Mouse (Mus musculus): ENCODE results near the gene Tpcn2. TPM values are rescaled to one million over a fixed set of nuclear protein-coding genes. Genes with fewer than 3 reads are reported as not detected.

Gene Tpcn2
- polyA plus RNA-seq, 1 experiment from 2014 or later = 9.1 TPM

GRCm38 (mm10) chr7:145208006-145208405, 75.8 kb downstream of the Tpcn2 start, which contains the start of gene 1810010D01Rik:
Gene 1810010D01Rik (minus strand): TSS chr7:145208119.
- no peak within 1 kb of the TSS for H3K4me2 ChIP-seq
- no peaks in the 10 kb centered on the region for H3K36me3 ChIP-seq
- WGBS = 74% methylated on average over 4 of the region's 4 CpGs
- no peak for ATAC-seq (ENCODE audit: insufficient read depth, low FRiP score, low read depth)
- H3K4me1 ChIP-seq = peaks cover 26% of the 10 kb centered on the region
- H3K27me3 ChIP-seq (replicated peaks) = no peaks in the 10 kb centered on the region
- no peaks in the 10 kb centered on the region for H3K9me3 ChIP-seq
- peak within 1 kb of the TSS; percentile 91 for H3K27ac ChIP-seq
- no peak within 1 kb of the TSS for H3K4me3 ChIP-seq (replicated peaks)
- no peak within 1 kb of the TSS for H3K9ac ChIP-seq

GRCm38 (mm10) chr7:145206801-145207200, 77.0 kb downstream of the Tpcn2 start:
- 71% methylated on average over 6 of the region's 6 CpGs for WGBS
- peaks cover 21% of the 10 kb centered on the region for H3K4me1 ChIP-seq
- H3K4me2 ChIP-seq = peak overlapping the region; percentile 54; the same call in 1 of the 2 replicates
- no peak overlapping the region for H3K9ac ChIP-seq
- H3K4me3 ChIP-seq (replicated peaks) = no peak overlapping the region
- H3K36me3 ChIP-seq = no peaks in the 10 kb centered on the region
- H3K27ac ChIP-seq = peak overlapping the region; percentile 91
- ATAC-seq (ENCODE audit: insufficient read depth, low FRiP score, low read depth) = no peak
- H3K9me3 ChIP-seq = no peaks in the 10 kb centered on the region
- no peaks in the 10 kb centered on the region for H3K27me3 ChIP-seq (replicated peaks)

- Histone ChIP-seq H3K27me3 (replicated peaks) (no peaks in the 10 kb centered on the region), H3K4me2 (peak overlapping the region; percentile 54), H3K27ac (peak overlapping the region; percentile 91), H3K9ac (no peak overlapping the region), H3K4me1 (peaks cover 16% of the 10 kb centered on the region), H3K4me3 (replicated peaks) (peak overlapping the region; percentile 11; the same call in 1 of the 2 replicates), H3K9me3 (no peaks in the 10 kb centered on the region), H3K36me3 (no peaks in the 10 kb centered on the region)
- ATAC-seq (ENCODE audit: insufficient read depth, low FRiP score, low read depth) = peak; percentile 86
- 2% methylated on average over 34 of the region's 34 CpGs for WGBS
These were observed 77.7 kb downstream of the Tpcn2 start for GRCm38 (mm10) chr7:145206056-145206610.

DNA sequence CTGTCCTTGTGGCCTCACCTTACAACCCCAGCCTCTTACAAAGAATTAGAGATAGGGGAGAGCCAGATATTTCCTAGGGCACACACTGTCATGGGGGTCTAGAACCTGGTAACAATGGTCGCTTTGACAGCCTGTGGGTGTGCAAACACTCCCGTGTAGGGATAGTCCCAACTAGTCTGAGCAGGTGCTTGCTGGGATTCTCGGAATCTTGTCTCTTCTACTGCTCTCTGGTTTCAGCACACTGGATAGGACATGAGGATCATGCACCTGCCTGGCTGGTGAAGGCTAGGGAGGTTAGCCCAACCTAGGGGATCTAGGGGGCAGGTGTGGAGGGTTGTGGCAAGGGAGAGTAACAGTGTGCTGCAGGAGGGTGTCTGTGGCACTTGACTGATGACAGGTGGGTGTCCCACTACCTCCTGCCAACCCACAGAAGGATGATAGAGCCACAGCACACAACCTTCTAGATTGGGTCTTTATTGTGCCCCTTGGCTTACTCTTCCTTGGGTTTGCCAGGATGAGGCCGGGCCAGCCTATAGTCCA, 78.4 kb downstream of the Tpcn2 start:
- H3K27ac ChIP-seq = peak overlapping the region; percentile 91
- WGBS = 76% methylated on average over 4 of the region's 4 CpGs
- peaks cover 16% of the 10 kb centered on the region for H3K4me1 ChIP-seq
- H3K27me3 ChIP-seq (replicated peaks) = no peaks in the 10 kb centered on the region
- no peaks in the 10 kb centered on the region for H3K36me3 ChIP-seq
- no peak overlapping the region for H3K4me3 ChIP-seq (replicated peaks)
- H3K9me3 ChIP-seq = no peaks in the 10 kb centered on the region
- no peak overlapping the region for H3K9ac ChIP-seq
- ATAC-seq (ENCODE audit: insufficient read depth, low FRiP score, low read depth) = no peak
- peak overlapping the region; percentile 54; the same call in 1 of the 2 replicates for H3K4me2 ChIP-seq

GRCm38 (mm10) chr7:145199711-145200110, 84.1 kb downstream of the Tpcn2 start:
- no peaks in the 10 kb centered on the region for H3K36me3 ChIP-seq
- H3K4me3 ChIP-seq (replicated peaks) = no peak overlapping the region
- no peak overlapping the region for H3K4me2 ChIP-seq
- H3K27ac ChIP-seq = no peak overlapping the region
- no peaks in the 10 kb centered on the region for H3K27me3 ChIP-seq (replicated peaks)
- H3K9ac ChIP-seq = no peak overlapping the region
- H3K9me3 ChIP-seq = no peaks in the 10 kb centered on the region
- 45% methylated on average over 2 of the region's 2 CpGs for WGBS
- ATAC-seq (ENCODE audit: insufficient read depth, low FRiP score, low read depth) = no peak
- peaks cover 24% of the 10 kb centered on the region for H3K4me1 ChIP-seq

- no peaks in the 10 kb centered on the region for H3K9me3 ChIP-seq
These were observed 85.5 kb downstream of the Tpcn2 start for GRCm38 (mm10) chr7:145198223-145198714.

GRCm38 (mm10) chr7:145197711-145198110, 86.1 kb downstream of the Tpcn2 start:
- no peak overlapping the region for H3K4me3 ChIP-seq (replicated peaks)
- peak overlapping the region; percentile 69; the same call in 1 of the 2 replicates for H3K27ac ChIP-seq
- H3K9me3 ChIP-seq = no peaks in the 10 kb centered on the region
- no peaks in the 10 kb centered on the region for H3K36me3 ChIP-seq
- no peak for ATAC-seq (ENCODE audit: insufficient read depth, low FRiP score, low read depth)
- no peak overlapping the region for H3K9ac ChIP-seq
- 38% methylated on average over 3 of the region's 3 CpGs for WGBS
- peaks cover 30% of the 10 kb centered on the region for H3K4me1 ChIP-seq
- H3K27me3 ChIP-seq (replicated peaks) = no peaks in the 10 kb centered on the region
- no peak overlapping the region for H3K4me2 ChIP-seq

More at GRCm38 (mm10) chr7:145198223-145198714, 85.5 kb downstream of the Tpcn2 start:
- H3K36me3 ChIP-seq = no peaks in the 10 kb centered on the region
- no peaks in the 10 kb centered on the region for H3K27me3 ChIP-seq (replicated peaks)
- ATAC-seq (ENCODE audit: insufficient read depth, low FRiP score, low read depth) = peak; percentile 36
- H3K9ac ChIP-seq = no peak overlapping the region
- WGBS = 24% methylated on average over 4 of the region's 4 CpGs
- no peak overlapping the region for H3K4me2 ChIP-seq
- no peak overlapping the region for H3K4me3 ChIP-seq (replicated peaks)
- peak overlapping the region; percentile 69 for H3K27ac ChIP-seq
- peaks cover 30% of the 10 kb centered on the region for H3K4me1 ChIP-seq

DNA sequence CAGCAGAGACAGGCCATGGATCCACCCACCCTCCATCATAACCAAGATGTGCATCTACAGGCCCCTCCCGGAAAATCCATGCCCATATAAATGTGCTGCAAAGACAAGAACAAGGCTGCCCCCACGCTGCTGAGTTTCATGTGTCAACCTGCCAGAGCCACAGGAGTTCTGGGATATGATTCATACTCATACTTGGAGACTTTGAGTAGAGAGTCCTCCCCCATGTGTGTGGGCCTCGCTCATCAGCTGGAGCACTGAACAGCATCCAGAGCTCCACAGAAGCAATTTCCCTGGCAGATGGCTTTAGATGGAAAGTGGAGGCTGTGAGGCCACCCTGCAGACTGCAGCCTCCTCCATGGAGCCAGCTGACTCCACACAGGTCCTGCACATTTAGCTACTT, 86.8 kb downstream of the Tpcn2 start:
- Histone ChIP-seq H3K9me3 (no peaks in the 10 kb centered on the region), H3K9ac (no peak overlapping the region), H3K36me3 (no peaks in the 10 kb centered on the region), H3K27ac (no peak overlapping the region; the same call in 1 of the 2 replicates), H3K27me3 (replicated peaks) (no peaks in the 10 kb centered on the region), H3K4me2 (no peak overlapping the region), H3K4me1 (peaks cover 30% of the 10 kb centered on the region), H3K4me3 (replicated peaks) (no peak overlapping the region)
- ATAC-seq (ENCODE audit: insufficient read depth, low FRiP score, low read depth) = no peak; the same call in 1 of the 2 replicates
- WGBS = 55% methylated on average over 3 of the region's 3 CpGs

DNA sequence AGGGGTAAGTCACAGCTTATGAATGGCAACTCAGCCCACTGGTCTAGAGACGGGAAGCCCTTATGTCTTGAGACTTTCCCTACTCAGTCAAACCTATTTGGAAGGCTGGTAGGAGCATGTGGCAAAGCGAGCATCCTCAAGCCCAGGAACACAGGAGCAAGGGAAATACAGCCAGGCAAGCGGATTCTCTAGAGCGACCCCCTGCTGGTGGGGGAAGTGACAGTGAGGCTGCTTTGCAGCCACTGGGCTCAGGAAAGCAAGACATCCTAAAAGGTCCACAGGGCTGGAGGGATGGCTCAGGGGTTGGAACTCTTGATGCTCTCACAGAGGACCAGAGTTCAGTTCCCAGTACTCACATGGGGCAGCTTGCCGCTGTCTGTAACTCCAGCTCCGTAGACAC, 87.5 kb downstream of the Tpcn2 start:
- Histone ChIP-seq H3K4me3 (replicated peaks) (no peak overlapping the region), H3K9me3 (no peaks in the 10 kb centered on the region), H3K36me3 (no peaks in the 10 kb centered on the region), H3K27me3 (replicated peaks) (no peaks in the 10 kb centered on the region), H3K27ac (no peak overlapping the region), H3K4me1 (peaks cover 30% of the 10 kb centered on the region), H3K4me2 (no peak overlapping the region), H3K9ac (no peak overlapping the region)
- WGBS = 85% methylated on average over 6 of the region's 6 CpGs
- no peak for ATAC-seq (ENCODE audit: insufficient read depth, low FRiP score, low read depth)

GRCm38 (mm10) chr7:145195186-145195927, 88.5 kb downstream of the Tpcn2 start:
- no peaks in the 10 kb centered on the region for H3K27me3 ChIP-seq (replicated peaks)
- H3K27ac ChIP-seq = peak overlapping the region; percentile 40
- no peak for ATAC-seq (ENCODE audit: insufficient read depth, low FRiP score, low read depth)
- H3K4me2 ChIP-seq = no peak overlapping the region
- no peak overlapping the region for H3K9ac ChIP-seq
- H3K36me3 ChIP-seq = no peaks in the 10 kb centered on the region
- WGBS = 50% methylated on average over 5 of the region's 5 CpGs
- no peaks in the 10 kb centered on the region for H3K9me3 ChIP-seq
- H3K4me1 ChIP-seq = peaks cover 30% of the 10 kb centered on the region
- H3K4me3 ChIP-seq (replicated peaks) = no peak overlapping the region

- H3K36me3 ChIP-seq = no peaks in the 10 kb centered on the region
- no peaks in the 10 kb centered on the region for H3K9me3 ChIP-seq
- H3K4me2 ChIP-seq = no peak overlapping the region; the same call in 1 of the 2 replicates
- WGBS = 50% methylated on average over 3 of the region's 3 CpGs
- no peak; the same call in 1 of the 2 replicates for ATAC-seq (ENCODE audit: insufficient read depth, low FRiP score, low read depth)
- H3K27me3 ChIP-seq (replicated peaks) = no peaks in the 10 kb centered on the region
- no peak overlapping the region for H3K4me3 ChIP-seq (replicated peaks)
- no peak overlapping the region for H3K9ac ChIP-seq
- H3K27ac ChIP-seq = peak overlapping the region; percentile 40
- peaks cover 30% of the 10 kb centered on the region for H3K4me1 ChIP-seq
These were observed 89.2 kb downstream of the Tpcn2 start for GRCm38 (mm10) chr7:145194455-145195161.

All from stomach, embryonic 15.5 days (tissue).